Mouse (Mus musculus) liver, embryonic 16.5 days (tissue): ENCODE data around the gene Bricd5. TPM values are rescaled to one million over a fixed set of nuclear protein-coding genes. Genes with fewer than 3 reads are reported as not detected.
"Not testable (repeated sequence)": the region's sequence is repeated elsewhere in the genome, so short reads cannot be mapped to it uniquely, and the experiment has no call there.

ENCODE experiments used
- ATAC-seq: fragments of 200-750 bp; cut with Nextera tagmentation; 2 replicates; pipeline ENCODE4 v1.8.0; 2017; ENCODE audit warnings: low read depth, mild to moderate bottlenecking, moderate number of reproducible peaks, moderate library complexity
- H3K27ac ChIP-seq: fragments of 300-500 bp; sonication (generic); 2 replicates; pipeline ENCODE4 v1.5.1; 2014; ENCODE audit warnings: mild to moderate bottlenecking, low read length
- H3K27me3 ChIP-seq: fragments of 300-500 bp; sonication (generic); 2 replicates; pipeline ENCODE4 v1.6.1; 2014; ENCODE audit warnings: low read depth, low read length, mixed read lengths; ENCODE audit not compliant: control insufficient read depth, insufficient read depth
- H3K36me3 ChIP-seq: fragments of 300-500 bp; sonication (generic); 2 replicates; pipeline ENCODE4 v1.6.1; 2014; ENCODE audit warnings: mild to moderate bottlenecking; ENCODE audit not compliant: control insufficient read depth, insufficient read depth
- H3K4me1 ChIP-seq: fragments of 300-500 bp; sonication (generic); 2 replicates; pipeline ENCODE4 v1.6.1; 2014; ENCODE audit warnings: low read depth, low read length, mixed read lengths; ENCODE audit not compliant: control insufficient read depth
- H3K4me2 ChIP-seq: fragments of 300-500 bp; sonication (generic); 2 replicates; pipeline ENCODE4 v1.6.1; 2014; ENCODE audit warnings: low read depth, low read length, mixed read lengths
- H3K4me3 ChIP-seq: fragments of 300-500 bp; sonication (generic); 2 replicates; pipeline ENCODE4 v1.5.1; 2014; ENCODE audit warnings: low read depth, mild to moderate bottlenecking, low read length
- H3K9ac ChIP-seq: fragments of 300-500 bp; sonication (generic); 2 replicates; pipeline ENCODE4 v1.6.1; 2014; ENCODE audit warnings: low read depth, low read length
- H3K9me3 ChIP-seq: fragments of 300-500 bp; sonication (generic); replicated peaks from 2 replicates; pipeline ENCODE4 v1.6.1; 2016; ENCODE audit warnings: low read length; ENCODE audit not compliant: control insufficient read depth
- WGBS: fragments of 180-500 bp; shearing (Covaris S2); extraction: QIAGEN DNeasy Blood & Tissue Kit; methylation state at CpG from one replicate; pipeline ENCODE4 v1.1.7; 2014; ENCODE audit not compliant: insufficient replicate concordance; 5-methylcytosine and 5-hydroxymethylcytosine counted together
- polyA plus RNA-seq: library from polyadenylated mRNA; unstranded; fragments of >200 nt; fragmentation: Nextera tagmentation; extraction: Ambion mirVana; gene quantifications from 2 replicates; pipeline ENCODE4 v1.2.1, GENCODE M21; 2015

Bricd5 gene
- polyA plus RNA-seq, 1 experiment from 2014 or later, result not detected

DNA sequence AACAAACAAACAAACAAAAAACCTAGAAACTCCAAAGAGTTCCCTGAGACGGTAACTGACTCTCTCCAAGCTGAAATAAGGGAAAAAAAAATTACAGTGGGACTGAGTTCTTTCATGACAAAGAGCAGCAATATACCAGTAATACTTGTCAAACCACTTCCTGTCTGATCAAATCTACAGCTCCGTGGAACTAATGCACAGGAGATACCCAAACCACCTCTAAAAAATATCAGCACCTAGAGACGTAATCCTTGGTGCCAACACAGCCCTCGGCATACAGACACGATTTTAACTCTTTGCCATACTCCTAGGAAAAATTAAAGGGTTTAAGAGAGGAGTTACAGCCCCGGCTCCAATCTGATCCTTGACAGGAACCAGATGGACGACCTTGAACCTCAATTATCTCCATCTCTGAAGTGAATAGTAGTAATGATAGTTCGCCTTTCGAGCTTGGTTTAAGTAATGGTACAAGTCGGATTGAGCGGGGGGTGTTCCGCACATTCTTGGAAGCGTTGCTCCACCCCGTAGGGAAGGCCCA lies 19.4 kb upstream of the Bricd5 start:
- Histone ChIP-seq H3K9me3 (no peaks in the 10 kb centered on the region), H3K4me3 (peak overlapping the region; percentile 82), H3K4me2 (peak overlapping the region; percentile 86), H3K27me3 (no peaks in the 10 kb centered on the region), H3K36me3 (peaks cover 10% of the 10 kb centered on the region), H3K27ac (peak overlapping the region; percentile 99), H3K9ac (peak overlapping the region; percentile 97), H3K4me1 (peaks cover 21% of the 10 kb centered on the region)
- ATAC-seq, result no peak
- 2% methylated on average over 14 of the region's 14 CpGs for WGBS

GRCm38 (mm10) chr17:24454756-24455522 lies 18.7 kb upstream of the Bricd5 start:
- no peaks in the 10 kb centered on the region for H3K9me3 ChIP-seq
- WGBS, result under 1% methylated on average over 67 of the region's 67 CpGs
- peak overlapping the region; percentile 99 for H3K27ac ChIP-seq
- H3K4me3 ChIP-seq, result peak overlapping the region; percentile 82
- H3K4me2 ChIP-seq, result peak overlapping the region; percentile 86
- peak; percentile 95 for ATAC-seq
- H3K4me1 ChIP-seq, result peaks cover 21% of the 10 kb centered on the region
- H3K9ac ChIP-seq, result peak overlapping the region; percentile 97
- H3K27me3 ChIP-seq, result no peaks in the 10 kb centered on the region
- peaks cover 5% of the 10 kb centered on the region for H3K36me3 ChIP-seq

DNA sequence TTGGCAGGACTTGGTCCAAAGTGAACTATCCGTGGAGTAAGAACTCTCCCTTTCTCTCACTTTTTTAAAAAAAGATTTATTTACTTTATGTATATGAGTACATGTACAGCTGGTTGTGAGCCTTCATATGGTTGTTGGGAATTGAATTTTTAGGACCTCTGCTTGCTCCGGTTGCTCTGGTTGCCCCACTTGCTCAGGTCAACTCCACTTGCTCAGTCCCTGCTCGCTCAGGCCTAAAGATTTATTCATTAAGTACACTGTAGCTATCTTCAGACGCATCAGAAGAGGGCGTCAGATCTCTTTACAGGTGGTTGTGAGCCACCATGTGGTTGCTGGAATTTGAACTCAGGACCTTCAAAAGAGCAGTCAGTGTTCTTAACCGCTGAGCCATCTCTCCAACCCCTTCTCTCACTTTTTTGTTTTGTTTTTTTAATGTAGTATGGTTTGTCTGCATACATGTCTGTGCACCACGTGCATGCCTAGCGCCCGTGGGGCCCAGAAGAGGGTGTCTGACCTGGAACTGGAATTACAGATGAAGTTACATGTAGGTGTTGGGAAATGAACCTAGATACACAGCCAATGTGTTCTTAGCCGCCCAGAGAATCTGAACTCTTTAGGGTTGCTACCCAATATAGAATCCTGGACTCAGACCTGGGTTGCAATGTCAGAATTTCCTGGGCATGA lies 18.0 kb upstream of the Bricd5 start:
- H3K9ac ChIP-seq, ATAC-seq, H3K36me3 ChIP-seq, H3K9me3 ChIP-seq, H3K27me3 ChIP-seq: not testable (repeated sequence)
- Histone ChIP-seq H3K4me1 (peaks cover 21% of the 10 kb centered on the region), H3K4me3 (peak overlapping the region; percentile 82), H3K27ac (peak overlapping the region; percentile 42), H3K4me2 (peak overlapping the region; percentile 36)
- WGBS, result 42% methylated on average over 10 of the region's 10 CpGs

DNA sequence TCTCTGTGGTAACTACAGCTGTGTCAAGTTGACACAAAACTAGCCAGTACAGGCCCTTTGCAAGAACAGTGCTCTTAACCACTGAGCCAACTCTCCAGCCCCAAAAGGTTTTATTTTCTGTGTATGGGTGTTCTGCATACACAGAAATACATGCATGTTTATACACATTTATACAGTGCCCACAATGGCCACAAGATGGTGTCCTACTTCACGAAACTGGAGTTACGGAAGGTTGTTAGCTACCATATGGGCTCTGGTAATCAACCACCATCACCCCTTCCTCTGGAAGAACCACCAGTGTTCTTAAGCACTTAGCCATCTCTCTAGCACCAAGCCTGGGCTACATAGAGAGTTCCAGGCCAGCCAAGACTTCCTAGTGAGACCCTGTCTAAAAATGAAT lies 12.1 kb upstream of the Bricd5 start:
- Histone ChIP-seq H3K27ac (no peak overlapping the region), H3K4me3 (no peak overlapping the region), H3K4me1 (peaks cover 2% of the 10 kb centered on the region; the same call in 1 of the 2 replicates), H3K4me2 (no peak overlapping the region), H3K9ac (no peak overlapping the region), H3K36me3 (no peaks in the 10 kb centered on the region), H3K27me3 (no peaks in the 10 kb centered on the region), H3K9me3 (no peaks in the 10 kb centered on the region)
- WGBS, result 48% methylated on average over 2 of the region's 2 CpGs
- no peak for ATAC-seq

- no peak overlapping the region for H3K27ac ChIP-seq
- no peaks in the 10 kb centered on the region for H3K36me3 ChIP-seq
- no peak overlapping the region for H3K9ac ChIP-seq
- no peaks in the 10 kb centered on the region for H3K9me3 ChIP-seq
- H3K4me2 ChIP-seq, result no peak overlapping the region
- no peaks in the 10 kb centered on the region for H3K27me3 ChIP-seq
- H3K4me1 ChIP-seq, result peaks cover 2% of the 10 kb centered on the region; the same call in 1 of the 2 replicates
- WGBS, result 76% methylated on average over 1 of the region's 1 CpGs
- no peak for ATAC-seq
- H3K4me3 ChIP-seq, result no peak overlapping the region
These were observed 10.8 kb upstream of the Bricd5 start for GRCm38 (mm10) chr17:24462932-24463331.

GRCm38 (mm10) chr17:24463374-24464133 lies 10.1 kb upstream of the Bricd5 start:
- H3K4me3 ChIP-seq, result no peak overlapping the region
- H3K4me2 ChIP-seq, result no peak overlapping the region
- H3K36me3 ChIP-seq, result no peaks in the 10 kb centered on the region
- H3K9me3 ChIP-seq, result no peaks in the 10 kb centered on the region
- H3K27ac ChIP-seq, result no peak overlapping the region
- no peaks in the 10 kb centered on the region for H3K27me3 ChIP-seq
- no peak overlapping the region for H3K9ac ChIP-seq
- H3K4me1 ChIP-seq, result peaks cover 2% of the 10 kb centered on the region; the same call in 1 of the 2 replicates
- peak; percentile 24; the same call in 1 of the 2 replicates for ATAC-seq
- 29% methylated on average over 6 of the region's 6 CpGs for WGBS

DNA sequence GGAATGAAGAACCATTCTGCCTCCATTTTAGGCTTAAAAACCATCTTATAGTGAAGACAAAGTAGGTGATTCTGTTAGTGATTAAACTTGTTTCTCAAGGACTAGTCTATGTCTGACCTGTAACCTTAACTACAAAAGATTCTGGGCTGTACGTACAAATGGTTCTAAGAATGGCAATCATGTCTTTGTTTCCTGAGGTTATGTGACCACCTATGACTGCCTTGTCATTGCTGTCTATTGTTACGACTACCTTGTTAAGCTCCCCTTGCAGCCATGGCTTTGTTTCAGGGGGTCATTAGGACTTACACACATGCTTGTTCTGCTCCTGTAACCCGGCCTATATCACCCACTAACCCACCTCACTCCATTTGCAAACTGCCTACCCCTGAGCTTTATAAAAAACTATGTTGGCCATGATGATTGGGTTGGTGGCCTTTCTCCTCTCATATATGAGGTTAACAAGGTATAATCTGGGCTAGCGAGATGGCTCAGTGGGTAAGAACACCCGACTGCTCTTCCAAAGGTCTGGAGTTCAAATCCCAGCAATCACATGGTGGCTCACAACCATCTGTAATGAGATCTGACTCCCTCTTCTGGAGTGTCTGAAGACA lies 4.9 kb upstream of the Bricd5 start:
- Histone ChIP-seq H3K9me3 (no peaks in the 10 kb centered on the region), H3K9ac (no peak overlapping the region), H3K27ac (no peak overlapping the region), H3K4me1 (peaks cover 23% of the 10 kb centered on the region), H3K36me3 (peaks cover 8% of the 10 kb centered on the region), H3K27me3 (no peaks in the 10 kb centered on the region), H3K4me3 (no peak overlapping the region), H3K4me2 (no peak overlapping the region)
- no peak for ATAC-seq
- WGBS, result 87% methylated on average over 5 of the region's 5 CpGs

DNA sequence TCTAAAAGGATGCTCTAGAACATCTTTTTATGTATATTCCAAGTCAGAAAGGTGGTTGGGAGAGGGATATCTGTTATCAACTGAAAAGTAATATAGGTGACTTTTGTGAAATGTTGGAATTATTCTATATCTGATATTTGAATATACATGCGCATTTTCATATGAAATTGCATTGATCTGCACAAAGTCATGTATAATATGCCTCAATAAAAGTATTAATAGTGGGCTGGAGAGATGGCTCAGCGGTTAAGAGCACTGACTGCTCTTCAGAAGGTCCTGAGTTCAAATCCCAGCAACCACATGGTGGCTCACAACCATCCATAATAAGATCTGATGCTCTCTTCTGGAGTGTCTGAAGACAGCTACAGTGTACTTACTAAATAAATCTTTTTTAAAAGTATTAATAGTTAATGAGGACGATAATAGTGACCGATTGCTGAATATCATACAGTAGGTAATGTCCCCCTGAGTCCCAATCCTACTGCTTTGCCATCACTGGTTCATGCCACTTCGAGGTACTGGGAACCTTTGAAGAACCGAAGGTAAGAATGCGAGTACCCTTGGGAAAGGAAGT lies 4.3 kb upstream of the Bricd5 start:
- no peaks in the 10 kb centered on the region for H3K27me3 ChIP-seq

More for the DNA sequence above, 4.3 kb upstream of the Bricd5 start:
- H3K4me3 ChIP-seq, result peak overlapping the region; percentile 94
- WGBS, result 15% methylated on average over 7 of the region's 7 CpGs
- peak overlapping the region; percentile 71 for H3K9ac ChIP-seq
- peak overlapping the region; percentile 73 for H3K4me2 ChIP-seq
- H3K36me3 ChIP-seq, result peaks cover 14% of the 10 kb centered on the region
- H3K4me1 ChIP-seq, result peaks cover 23% of the 10 kb centered on the region
- H3K9me3 ChIP-seq, result no peaks in the 10 kb centered on the region
- ATAC-seq, result no peak
- peak overlapping the region; percentile 93 for H3K27ac ChIP-seq
